Mouse (Mus musculus) ovary, postnatal 36 days (tissue): ENCODE measurements at regions not wholly inside any gene's neighbourhood (a gene's known extent, or its start where the extent isn't known, plus 50 kb on each side); places are given as distances from the start of the nearest gene placed in this dataset.
A peak's percentile ranks its signal among the peaks of the same experiment; 100 is the strongest.

Experiments
- DNase-seq: peaks from one replicate; pipeline ENCODE4 v3.0.0; 2022; ENCODE audit warnings: low spot score, mixed read lengths

DNA sequence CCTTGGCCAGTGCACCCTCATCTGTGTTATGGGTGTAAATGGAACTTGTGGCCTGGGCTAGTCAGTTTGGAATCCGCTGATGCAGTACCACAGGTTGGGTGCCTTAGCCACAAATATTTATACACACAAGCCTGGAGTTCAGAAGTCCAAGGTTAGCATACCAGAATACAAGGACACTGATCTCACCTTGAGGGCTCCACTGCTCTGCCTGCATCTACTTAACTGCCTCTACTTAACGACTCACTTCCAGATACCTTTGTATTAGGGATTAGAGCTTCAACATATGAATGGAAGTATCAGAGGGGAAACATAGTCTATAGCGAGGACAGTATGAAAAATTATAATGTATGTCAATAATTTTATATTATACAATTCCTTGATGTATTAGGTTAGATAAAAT, 57.5 kb downstream of the Tmem174 start:
- DNase-seq = no peak

DNA sequence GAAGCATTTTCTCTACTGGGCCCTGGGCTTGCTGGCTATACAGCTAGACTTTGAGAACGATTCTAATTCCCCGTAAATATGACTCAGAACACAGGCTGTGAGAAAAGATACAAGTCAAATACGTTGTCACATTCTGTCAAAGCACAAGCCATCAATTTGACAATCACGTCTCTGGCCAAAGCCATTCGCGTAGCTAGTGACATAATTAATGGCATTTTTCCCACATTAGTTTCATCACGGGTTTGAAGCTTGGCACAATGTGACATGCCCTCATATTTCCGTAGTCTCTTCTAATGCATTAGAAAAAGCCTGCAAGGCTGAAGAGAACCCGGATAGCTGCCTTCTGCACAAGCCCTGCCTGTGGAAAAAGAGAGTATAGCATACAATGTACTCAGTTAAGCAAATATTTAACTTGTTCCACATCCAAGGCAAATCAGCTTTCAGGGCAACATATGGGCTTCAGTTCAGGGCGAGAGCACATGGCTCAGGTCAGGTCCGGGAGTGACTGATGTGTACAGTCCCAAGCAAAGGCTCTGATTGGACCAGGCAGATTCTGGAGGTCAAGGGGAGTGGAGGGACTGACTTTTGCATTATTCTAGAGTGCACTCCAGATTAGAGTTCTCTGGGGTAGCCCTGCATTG, 58.7 kb downstream of the Tmem174 start:
- DNase-seq = no peak

DNA sequence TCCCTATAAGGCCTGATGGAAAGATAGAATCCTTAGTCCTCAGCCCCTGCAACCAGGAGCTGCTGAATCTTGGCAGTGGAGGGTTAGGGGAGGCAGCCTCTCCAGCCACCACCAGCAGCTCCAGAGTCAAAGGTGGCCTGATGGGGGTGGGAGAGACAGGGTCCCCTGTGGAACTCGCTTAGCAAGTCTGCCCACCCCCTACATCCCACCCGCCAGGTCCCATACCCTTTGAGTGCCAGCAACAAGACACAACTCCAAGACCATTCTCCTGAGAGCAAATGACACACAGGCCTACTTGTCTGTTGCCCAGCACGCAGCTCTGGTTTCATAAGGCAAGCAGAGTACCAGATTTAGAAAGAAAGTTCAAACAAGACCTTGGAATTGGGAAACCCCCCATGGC, 61.1 kb downstream of the Tmem174 start:
- no peak for DNase-seq

DNA sequence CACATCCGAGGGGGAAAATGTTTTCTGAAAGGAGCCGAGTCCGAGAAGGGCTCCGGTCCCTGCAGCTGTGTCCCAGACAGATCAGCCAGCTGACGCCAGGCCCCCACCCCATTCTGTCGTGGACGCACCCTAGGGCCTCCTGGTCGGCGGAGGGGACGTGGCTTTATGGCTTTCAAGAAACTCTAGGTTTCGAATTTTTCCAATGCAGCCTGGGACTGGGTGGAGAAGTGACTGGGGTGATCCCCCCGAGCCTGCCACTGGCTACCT, 63.2 kb downstream of the Tmem174 start:
- no peak for DNase-seq

DNA sequence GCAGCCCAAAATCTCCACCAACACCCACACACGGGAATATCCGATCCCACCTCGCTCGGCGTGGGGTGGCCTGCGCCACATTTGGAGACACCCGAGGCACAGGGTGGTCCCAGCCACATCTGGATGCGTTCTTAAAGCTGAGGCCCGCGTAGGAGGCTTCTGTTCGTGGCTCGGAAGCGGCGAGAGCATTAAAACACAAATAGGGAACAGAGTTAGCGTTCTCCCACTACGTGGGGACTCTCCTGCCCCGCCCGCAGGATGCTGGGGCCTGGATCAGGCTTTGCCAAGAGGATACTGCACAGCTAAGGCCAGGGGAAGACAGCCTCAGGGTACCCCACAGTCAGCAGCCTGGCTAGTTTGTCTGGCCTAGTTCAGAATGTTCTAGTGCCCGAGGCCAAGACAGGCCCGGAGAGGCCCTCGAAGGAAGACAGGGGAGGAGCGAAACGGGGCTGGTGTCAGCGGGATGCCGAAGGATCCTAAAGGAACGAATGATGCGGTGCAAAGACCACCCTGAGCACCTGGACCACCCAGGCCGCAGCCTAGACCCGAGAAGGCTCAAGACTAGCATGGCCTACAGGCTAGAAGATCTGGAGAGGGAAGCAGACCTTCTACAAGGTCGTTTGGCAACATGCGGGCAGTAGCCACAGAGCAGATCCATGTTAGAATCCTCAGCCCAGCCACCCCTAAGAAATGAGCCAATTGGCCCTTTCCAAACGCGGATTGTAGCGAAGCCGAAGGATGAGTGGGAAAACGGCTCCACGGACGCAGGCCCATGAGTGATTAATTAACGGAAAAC, 63.8 kb downstream of the Tmem174 start:
- no peak for DNase-seq

DNA sequence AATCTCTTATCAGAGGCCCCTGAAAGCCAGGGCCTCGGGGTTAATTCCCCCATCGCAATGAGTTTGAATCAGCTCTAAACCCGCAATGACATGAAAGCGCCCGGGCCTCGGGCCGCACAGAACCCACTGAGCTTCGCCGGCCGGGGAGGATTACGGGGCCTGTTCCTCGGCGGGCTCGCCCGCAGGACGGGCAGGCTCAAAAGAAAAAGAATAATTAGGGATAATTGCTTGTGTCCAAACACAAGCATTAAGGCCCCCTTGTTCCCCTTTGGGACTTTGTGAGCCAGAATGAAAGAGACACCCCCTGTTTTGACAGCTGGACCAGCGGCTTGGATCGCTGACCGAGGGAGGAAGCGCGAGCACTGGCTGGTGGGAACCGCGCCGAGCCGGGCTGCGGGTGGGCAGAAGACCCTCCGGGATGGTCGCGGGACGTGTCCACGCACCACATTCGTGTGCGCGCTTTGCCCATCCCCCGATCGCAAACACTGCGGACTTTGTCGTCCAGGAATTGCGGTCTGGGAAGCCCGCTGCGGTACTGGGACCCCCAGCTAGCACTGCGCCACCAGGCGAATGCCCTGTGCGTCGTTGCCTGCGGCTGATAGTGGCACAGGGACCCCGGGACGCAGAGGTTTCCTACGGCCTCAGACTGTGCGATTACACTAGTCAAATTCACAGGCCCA, 64.5 kb downstream of the Tmem174 start:
- DNase-seq = peak; percentile 21

DNA sequence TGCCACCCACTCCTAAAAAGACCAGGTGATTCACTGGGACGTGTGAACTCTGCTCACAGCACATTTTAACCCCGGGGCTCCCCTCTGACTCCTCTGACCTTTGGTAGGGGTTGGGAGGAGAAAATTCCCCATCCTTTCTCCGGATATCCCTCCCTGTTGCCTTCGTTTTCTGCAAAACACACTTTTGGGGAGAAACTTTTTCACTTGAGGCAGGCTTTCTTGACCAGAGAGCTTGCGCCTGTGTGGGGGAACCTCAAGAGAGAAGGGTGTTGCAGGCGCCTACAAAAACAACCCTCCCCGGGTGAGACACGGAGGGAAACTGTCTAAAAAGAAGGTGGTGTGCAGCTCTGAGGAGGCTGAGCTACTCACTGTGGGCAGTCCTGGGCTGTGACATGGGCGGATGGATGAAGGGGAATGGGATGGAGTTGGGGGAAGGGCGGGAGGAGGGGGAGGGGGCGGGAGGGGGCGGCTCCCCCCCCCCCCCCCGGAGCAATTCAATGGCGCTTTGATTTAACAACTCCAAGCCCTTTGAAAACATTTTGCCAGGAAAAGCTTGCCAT, 65.1 kb downstream of the Tmem174 start:
- no peak for DNase-seq

DNA sequence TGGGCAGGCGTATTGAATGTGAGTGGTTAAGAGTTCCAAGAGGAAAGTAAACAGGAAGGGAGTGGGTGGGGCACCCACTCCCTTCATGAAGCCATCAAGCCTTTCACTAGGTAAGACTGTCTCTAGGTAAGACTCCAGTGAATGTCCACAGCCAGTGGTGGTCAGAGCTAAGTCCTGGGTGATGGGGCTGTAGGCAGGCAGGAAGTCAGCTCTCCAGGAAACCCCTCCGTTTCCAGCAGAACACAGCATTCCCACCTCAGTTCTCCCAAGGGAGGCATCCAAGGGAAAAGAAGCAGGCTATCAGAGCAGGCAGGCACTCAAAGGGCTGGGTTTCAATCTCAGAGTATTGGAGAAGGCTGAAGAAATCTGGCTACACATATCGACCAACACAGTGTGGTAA, 66.2 kb downstream of the Tmem174 start:
- no peak for DNase-seq

DNA sequence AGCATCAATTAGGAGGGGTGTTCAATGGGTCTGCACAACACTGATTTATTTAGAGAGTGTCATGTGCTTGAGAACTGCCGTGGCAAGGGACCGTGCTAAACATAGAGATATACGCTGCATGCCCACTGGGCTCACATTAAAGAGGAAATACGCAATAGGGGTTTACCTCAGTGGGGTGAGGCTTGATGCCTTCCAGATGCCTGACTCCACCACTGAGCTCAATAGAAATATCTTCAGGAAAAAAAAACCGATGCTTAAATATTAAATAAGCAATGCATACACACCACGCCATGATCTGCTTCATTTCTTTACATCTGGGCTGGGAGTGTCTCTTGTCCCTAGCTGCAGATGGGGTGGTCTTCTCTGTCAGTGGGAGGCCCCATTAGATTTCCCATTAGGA, 63.9 kb upstream of the Gm10320 start:
- no peak for DNase-seq

DNA sequence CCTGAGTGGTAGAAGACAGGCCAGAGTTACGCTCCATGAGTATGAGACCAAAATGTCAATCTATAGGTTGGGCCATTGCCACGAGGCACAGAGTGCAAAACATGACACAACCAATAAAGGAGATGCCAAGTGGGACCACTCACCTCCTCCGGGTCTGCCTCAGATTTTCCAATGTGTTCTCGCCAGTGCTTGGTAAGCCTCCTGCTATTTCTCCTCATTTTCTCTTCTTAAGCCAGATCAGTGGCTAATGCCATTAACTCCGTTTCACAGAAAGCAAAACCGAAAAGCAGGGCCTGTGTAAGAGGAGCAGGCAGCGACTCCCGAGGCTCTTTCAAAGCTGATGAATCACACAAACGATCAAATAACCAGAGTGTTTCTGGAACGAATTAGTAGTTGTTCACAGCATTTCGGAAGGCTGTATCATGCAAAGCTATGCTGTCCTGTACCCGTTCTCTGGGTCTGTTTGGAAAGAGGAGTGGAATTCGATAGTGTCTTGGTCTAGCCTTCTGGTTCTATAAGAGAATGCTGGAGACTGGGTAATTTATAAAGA, 59.7 kb upstream of the Gm10320 start:
- no peak for DNase-seq

DNA sequence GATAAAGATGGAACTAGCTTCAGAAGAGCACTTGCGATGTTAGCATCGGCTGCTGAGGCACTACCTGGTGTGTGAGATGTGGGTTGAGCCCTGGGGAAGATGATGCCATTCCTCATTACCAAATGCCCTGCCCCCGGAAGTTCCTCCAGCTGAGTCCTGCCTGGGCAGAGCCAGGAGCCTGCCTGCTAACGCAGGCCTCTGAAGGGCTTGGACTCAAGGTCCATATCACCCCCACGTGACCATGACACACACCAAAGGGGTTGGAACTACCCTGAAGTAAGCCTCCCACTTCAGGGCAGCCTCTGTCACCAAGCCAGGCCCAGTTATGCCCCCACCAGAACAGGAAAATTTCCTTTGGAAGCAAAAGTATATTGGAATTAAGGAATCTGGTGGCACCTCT, 55.4 kb upstream of the Gm10320 start:
- no peak for DNase-seq

DNA sequence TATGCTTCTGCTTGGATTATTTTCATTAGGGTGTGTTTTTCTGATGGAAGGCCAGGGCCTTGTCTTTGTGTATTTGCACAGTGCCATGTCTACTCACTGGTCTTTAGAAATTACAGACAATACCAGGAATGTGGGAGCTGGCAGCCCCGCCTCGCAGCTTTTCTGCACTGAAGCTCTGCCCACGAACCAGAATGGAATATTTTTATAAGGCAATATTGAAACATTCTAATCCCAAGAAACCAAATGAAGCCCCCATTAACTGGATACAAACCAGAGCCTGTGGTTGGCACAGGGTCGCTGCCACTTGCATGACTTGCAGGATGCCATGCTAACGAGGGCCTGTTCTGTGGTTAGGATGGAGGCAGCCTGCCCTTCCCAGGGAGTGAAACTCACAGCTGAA, 54.3 kb upstream of the Gm10320 start:
- DNase-seq = no peak

DNA sequence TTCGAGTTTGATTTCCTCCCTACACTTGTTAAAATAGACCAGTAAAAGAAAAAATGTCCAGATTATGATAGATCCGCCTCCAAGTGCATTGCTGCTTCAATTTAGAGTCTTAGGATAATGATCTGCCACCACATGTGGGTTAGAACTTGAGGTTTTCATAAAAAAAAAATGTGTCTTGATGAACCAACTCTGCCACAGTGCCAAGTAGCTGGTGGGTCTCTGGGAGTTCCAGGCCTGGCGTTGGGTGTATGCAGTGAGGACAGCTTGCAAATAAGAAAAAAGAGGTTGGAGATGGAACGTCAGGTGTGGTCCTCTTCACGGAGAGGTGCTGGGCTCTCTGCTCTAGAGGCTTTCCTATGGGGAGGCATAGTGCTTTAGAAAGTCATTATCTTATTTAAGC, 53.6 kb upstream of the Gm10320 start:
- DNase-seq = no peak

DNA sequence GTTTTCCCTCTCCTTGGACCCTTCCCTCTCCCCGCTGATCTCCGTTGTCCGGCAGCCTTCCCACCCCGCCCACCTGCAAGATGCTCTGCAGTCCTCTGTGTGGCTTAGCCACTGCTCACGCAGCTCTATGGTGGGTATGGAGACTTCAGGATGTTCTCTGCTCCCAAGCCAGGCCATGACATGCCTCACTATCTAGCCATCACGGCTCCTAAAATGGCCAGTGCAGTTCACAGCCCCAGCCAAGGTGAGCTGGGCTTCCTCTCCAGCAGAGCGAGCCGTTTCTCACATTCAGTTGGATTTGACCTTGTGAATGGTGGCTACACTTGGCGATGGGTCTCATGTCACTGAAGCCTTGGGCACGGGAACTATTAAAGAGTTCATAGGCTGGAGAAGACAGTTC, 52.2 kb upstream of the Gm10320 start:
- no peak for DNase-seq
